Mouse (Mus musculus) forebrain, embryonic 13.5 days (tissue): ENCODE data around the gene Ctf1. TPM values are rescaled to one million over a fixed set of nuclear protein-coding genes. Genes with fewer than 3 reads are reported as not detected.
A peak's percentile ranks its signal among the peaks of the same experiment; 100 is the strongest.

ENCODE experiments used
- ATAC-seq: fragments of 200-750 bp; cut with Nextera tagmentation; 2 replicates; pipeline ENCODE4 v1.8.0; 2017
- H3K27ac ChIP-seq: fragments of 300-500 bp; sonication (generic); 2 replicates; pipeline ENCODE4 v1.5.1; 2015; ENCODE audit warnings: inconsistent platforms, mild to moderate bottlenecking, moderate library complexity
- H3K27me3 ChIP-seq: fragments of 300-500 bp; sonication (generic); 2 replicates; pipeline ENCODE4 v1.6.1; 2015; ENCODE audit warnings: mild to moderate bottlenecking, inconsistent platforms
- H3K36me3 ChIP-seq: fragments of 300-500 bp; sonication (generic); 2 replicates; pipeline ENCODE4 v1.6.1; 2015; ENCODE audit warnings: mild to moderate bottlenecking, inconsistent platforms; ENCODE audit not compliant: poor library complexity, severe bottlenecking
- H3K4me1 ChIP-seq: fragments of 300-500 bp; sonication (generic); 2 replicates; pipeline ENCODE4 v1.6.1; 2015; ENCODE audit warnings: inconsistent platforms
- H3K4me2 ChIP-seq: fragments of 300-500 bp; sonication (generic); 2 replicates; pipeline ENCODE4 v1.6.1; 2015; ENCODE audit warnings: inconsistent platforms, mild to moderate bottlenecking, moderate library complexity
- H3K4me3 ChIP-seq: fragments of 300-500 bp; sonication (generic); 2 replicates; pipeline ENCODE4 v1.5.1; 2015; ENCODE audit warnings: mild to moderate bottlenecking, inconsistent platforms
- H3K9ac ChIP-seq: fragments of 300-500 bp; sonication (generic); 2 replicates; pipeline ENCODE4 v1.6.1; 2015; ENCODE audit warnings: mild to moderate bottlenecking, inconsistent platforms
- H3K9me3 ChIP-seq: fragments of 300-500 bp; sonication (generic); replicated peaks from 2 replicates; pipeline ENCODE4 v1.6.1; 2016; ENCODE audit warnings: inconsistent platforms
- WGBS: fragments of 180-500 bp; shearing (Covaris S2); methylation state at CpG from one replicate; pipeline ENCODE4 v1.1.7; 2015; 5-methylcytosine and 5-hydroxymethylcytosine counted together
- polyA plus RNA-seq: library from polyadenylated mRNA; unstranded; fragments of >200 nt; fragmentation: Nextera tagmentation; extraction: Ambion mirVana; gene quantifications from 2 replicates; pipeline ENCODE4 v1.2.1, GENCODE M21; 2015

Ctf1 gene
- 3.8 and 4.4 TPM in 2 replicates for polyA plus RNA-seq

DNA sequence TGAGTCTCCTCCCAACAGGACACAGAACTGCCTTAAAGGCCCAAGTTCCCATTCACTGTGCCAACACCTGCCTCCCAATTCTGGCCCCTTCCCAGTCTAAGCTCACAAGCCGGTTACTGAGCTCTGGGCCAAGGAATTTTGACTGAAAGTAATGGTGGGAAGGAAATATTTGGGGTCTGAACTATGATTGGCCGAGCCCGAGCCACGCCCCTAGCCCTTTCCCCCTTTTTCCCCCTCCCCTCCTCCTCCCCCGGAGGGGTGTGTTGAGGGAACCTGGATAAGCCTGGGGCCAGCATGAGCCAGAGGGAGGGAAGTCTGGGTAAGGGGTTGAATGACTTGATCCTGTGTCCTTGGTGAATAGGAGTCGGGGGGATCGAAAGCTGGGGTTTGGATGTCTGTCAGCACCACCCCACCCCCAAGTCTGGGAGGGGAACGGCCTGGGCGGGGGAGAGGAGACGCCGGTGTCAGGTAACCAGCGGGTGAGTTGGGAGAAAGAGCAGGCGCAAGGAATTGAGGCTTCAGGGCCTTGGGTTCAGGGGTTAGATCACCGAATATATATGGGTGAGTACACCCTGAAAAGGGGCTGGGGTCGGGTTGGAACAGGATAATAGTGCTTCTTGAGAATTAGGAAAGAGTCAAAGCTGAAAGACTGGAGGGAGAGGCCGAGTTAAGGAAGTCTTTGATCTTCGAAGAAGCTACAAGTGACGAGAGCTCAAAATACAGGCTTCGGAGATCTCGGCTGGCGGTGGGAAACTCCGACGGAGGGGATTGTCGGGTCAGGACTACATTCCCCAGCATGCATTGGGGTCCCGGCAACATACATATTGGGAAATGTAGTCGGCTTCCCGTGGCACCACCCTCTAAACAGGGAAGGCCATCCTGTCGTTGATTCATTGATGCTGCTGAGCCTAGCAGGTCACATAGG is at the start of gene Ctf1:
Gene Ctf1 (plus strand): TSS at position 276 of the 925 bp plus-strand sequence.
- H3K27ac ChIP-seq, result peak within 1 kb of the TSS; percentile 88
- H3K4me2 ChIP-seq, result peak within 1 kb of the TSS; percentile 64
- peak within 1 kb of the TSS; percentile 32 for H3K4me3 ChIP-seq
- 2% methylated on average over 28 of the region's 28 CpGs for WGBS
- no peaks in the 10 kb centered on the region for H3K9me3 ChIP-seq
- peaks cover 40% of the 10 kb centered on the region for H3K4me1 ChIP-seq
- peak; percentile 63 for ATAC-seq
- H3K9ac ChIP-seq, result peak within 1 kb of the TSS; percentile 53
- no peaks in the 10 kb centered on the region for H3K36me3 ChIP-seq
- H3K27me3 ChIP-seq, result no peaks in the 10 kb centered on the region

- ATAC-seq, result no peak
- Histone ChIP-seq H3K36me3 (peaks cover 25% of the 10 kb centered on the region), H3K27ac (no peak overlapping the region), H3K4me1 (no peaks in the 10 kb centered on the region), H3K9me3 (no peaks in the 10 kb centered on the region), H3K4me3 (no peak overlapping the region), H3K4me2 (no peak overlapping the region), H3K27me3 (no peaks in the 10 kb centered on the region), H3K9ac (no peak overlapping the region)
- WGBS, result 87% methylated on average over 6 of the region's 6 CpGs
Measured at GRCm38 (mm10) chr7:127662926-127663325, 49.6 kb upstream of the Ctf1 start.

DNA sequence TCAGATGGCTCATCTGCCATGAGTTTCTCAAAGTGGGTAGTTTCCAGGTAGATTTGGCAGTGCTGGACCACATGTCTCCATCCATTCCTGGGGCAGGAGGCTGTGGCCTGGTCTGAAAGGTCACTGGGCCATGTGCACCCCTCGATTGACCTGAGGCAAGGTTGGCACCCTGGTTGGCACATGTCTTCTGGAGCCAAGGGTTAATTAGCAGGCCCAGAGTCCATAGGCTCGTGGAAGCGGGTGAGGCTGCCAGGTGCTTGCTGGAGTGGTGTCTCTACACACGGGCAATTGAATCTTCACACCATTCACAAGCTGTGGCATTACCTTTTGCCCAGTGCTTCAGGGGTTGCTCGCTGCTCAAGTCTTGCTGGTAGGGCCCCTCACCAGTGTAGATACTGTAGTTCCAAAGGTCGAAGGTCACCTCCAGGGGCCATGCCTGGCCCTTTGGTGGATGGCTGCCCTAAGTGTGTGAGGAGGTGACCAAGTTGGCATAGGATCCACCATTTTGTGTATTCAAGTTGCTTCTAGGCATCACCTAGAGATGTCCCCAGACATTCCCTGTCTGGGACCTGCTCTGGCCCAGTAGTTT is 46.4 kb upstream of the Ctf1 start:
- ATAC-seq, result no peak
- H3K9me3 ChIP-seq, result no peaks in the 10 kb centered on the region
- H3K27me3 ChIP-seq, result no peaks in the 10 kb centered on the region
- no peak overlapping the region for H3K4me2 ChIP-seq
- peaks cover 24% of the 10 kb centered on the region for H3K36me3 ChIP-seq
- H3K4me3 ChIP-seq, result no peak overlapping the region
- WGBS, result 92% methylated on average over 6 of the region's 6 CpGs
- no peak overlapping the region for H3K27ac ChIP-seq
- H3K9ac ChIP-seq, result no peak overlapping the region
- H3K4me1 ChIP-seq, result no peaks in the 10 kb centered on the region

- no peak for ATAC-seq
Measured at GRCm38 (mm10) chr7:127666679-127667078, 45.9 kb upstream of the Ctf1 start.

DNA sequence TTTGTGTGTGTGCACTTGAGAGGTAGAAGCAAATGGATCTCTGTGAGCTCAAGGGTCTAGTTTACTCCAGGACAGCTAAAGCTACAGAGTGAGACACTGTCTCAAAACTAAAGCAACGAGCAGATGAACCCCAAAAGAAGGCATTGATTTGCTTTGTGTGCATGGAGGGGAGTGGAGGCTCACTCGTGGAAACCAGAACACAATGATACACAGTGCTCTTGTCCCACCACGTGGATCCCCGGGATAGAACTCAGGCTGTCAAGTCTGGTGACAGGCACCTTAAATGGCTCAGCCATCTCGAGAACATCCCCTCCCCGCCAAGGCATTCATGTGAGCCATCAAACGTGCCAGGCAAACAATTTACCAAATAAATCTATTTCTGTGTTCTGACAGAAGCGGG is 45.4 kb upstream of the Ctf1 start:
- H3K4me2 ChIP-seq, result no peak overlapping the region
- H3K27ac ChIP-seq, result no peak overlapping the region
- no peak for ATAC-seq
- H3K4me3 ChIP-seq, result no peak overlapping the region
- peaks cover 18% of the 10 kb centered on the region for H3K36me3 ChIP-seq
- WGBS, result 82% methylated on average over 8 of the region's 8 CpGs
- H3K27me3 ChIP-seq, result no peaks in the 10 kb centered on the region
- H3K9me3 ChIP-seq, result no peaks in the 10 kb centered on the region
- no peaks in the 10 kb centered on the region for H3K4me1 ChIP-seq
- no peak overlapping the region for H3K9ac ChIP-seq

More at GRCm38 (mm10) chr7:127666679-127667078, 45.9 kb upstream of the Ctf1 start:
- H3K27me3 ChIP-seq, result no peaks in the 10 kb centered on the region
- no peak overlapping the region for H3K27ac ChIP-seq
- H3K9ac ChIP-seq, result no peak overlapping the region
- H3K4me1 ChIP-seq, result no peaks in the 10 kb centered on the region
- WGBS, result 91% methylated on average over 13 of the region's 13 CpGs
- no peaks in the 10 kb centered on the region for H3K9me3 ChIP-seq
- H3K4me3 ChIP-seq, result no peak overlapping the region
- no peak overlapping the region for H3K4me2 ChIP-seq
- H3K36me3 ChIP-seq, result peaks cover 19% of the 10 kb centered on the region

GRCm38 (mm10) chr7:127671880-127672774 is 40.4 kb upstream of the Ctf1 start:
- Histone ChIP-seq H3K4me1 (no peaks in the 10 kb centered on the region), H3K27ac (no peak overlapping the region), H3K27me3 (no peaks in the 10 kb centered on the region), H3K36me3 (no peaks in the 10 kb centered on the region), H3K4me2 (no peak overlapping the region), H3K9me3 (no peaks in the 10 kb centered on the region), H3K9ac (no peak overlapping the region), H3K4me3 (no peak overlapping the region)
- no peak for ATAC-seq
- 87% methylated on average over 11 of the region's 11 CpGs for WGBS

GRCm38 (mm10) chr7:127672776-127673175 is 39.8 kb upstream of the Ctf1 start:
- Histone ChIP-seq H3K27me3 (no peaks in the 10 kb centered on the region), H3K4me2 (no peak overlapping the region), H3K9me3 (no peaks in the 10 kb centered on the region), H3K4me3 (no peak overlapping the region), H3K4me1 (no peaks in the 10 kb centered on the region), H3K27ac (no peak overlapping the region), H3K36me3 (no peaks in the 10 kb centered on the region), H3K9ac (no peak overlapping the region)
- WGBS, result 83% methylated on average over 4 of the region's 4 CpGs
- ATAC-seq, result no peak

- Histone ChIP-seq H3K9ac (peak overlapping the region; percentile 17; the same call in 1 of the 2 replicates), H3K27ac (no peak overlapping the region), H3K36me3 (no peaks in the 10 kb centered on the region), H3K4me3 (no peak overlapping the region), H3K4me1 (no peaks in the 10 kb centered on the region), H3K9me3 (no peaks in the 10 kb centered on the region), H3K27me3 (no peaks in the 10 kb centered on the region), H3K4me2 (no peak overlapping the region)
- peak; percentile 68 for ATAC-seq
- 2% methylated on average over 5 of the region's 5 CpGs for WGBS
Measured at GRCm38 (mm10) chr7:127674977-127675376, 37.6 kb upstream of the Ctf1 start.

GRCm38 (mm10) chr7:127675391-127675811 is 37.1 kb upstream of the Ctf1 start:
- WGBS, result 79% methylated on average over 9 of the region's 9 CpGs
- no peaks in the 10 kb centered on the region for H3K9me3 ChIP-seq
- ATAC-seq, result peak; percentile 36
- no peaks in the 10 kb centered on the region for H3K4me1 ChIP-seq
- H3K27me3 ChIP-seq, result no peaks in the 10 kb centered on the region
- H3K4me3 ChIP-seq, result no peak overlapping the region
- H3K9ac ChIP-seq, result no peak overlapping the region; the same call in 1 of the 2 replicates
- H3K36me3 ChIP-seq, result no peaks in the 10 kb centered on the region
- no peak overlapping the region for H3K4me2 ChIP-seq
- no peak overlapping the region for H3K27ac ChIP-seq

DNA sequence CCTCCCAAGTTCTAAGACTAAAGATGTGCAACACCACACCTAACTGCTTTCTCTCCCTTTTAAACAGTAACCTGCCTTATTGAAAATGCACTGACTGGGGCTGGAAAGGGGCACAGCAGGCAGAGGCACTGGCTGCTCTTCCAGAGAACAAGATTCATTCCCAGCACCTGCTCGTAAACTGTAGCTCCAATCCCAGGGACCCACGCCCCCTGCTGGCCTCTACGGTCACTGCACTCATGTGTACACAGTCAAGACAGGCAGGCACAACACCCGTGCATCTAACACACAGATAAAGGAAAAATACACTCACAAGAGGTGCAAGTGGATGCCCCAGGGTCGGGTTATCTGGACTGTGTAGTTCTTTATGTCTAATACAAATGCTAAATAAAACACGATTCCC is 35.5 kb upstream of the Ctf1 start:
- 65% methylated on average over 6 of the region's 6 CpGs for WGBS
- no peak for ATAC-seq
- no peaks in the 10 kb centered on the region for H3K36me3 ChIP-seq
- no peak overlapping the region for H3K9ac ChIP-seq
- no peaks in the 10 kb centered on the region for H3K4me1 ChIP-seq
- no peak overlapping the region for H3K27ac ChIP-seq
- H3K4me3 ChIP-seq, result no peak overlapping the region
- H3K4me2 ChIP-seq, result no peak overlapping the region
- no peaks in the 10 kb centered on the region for H3K27me3 ChIP-seq
- H3K9me3 ChIP-seq, result no peaks in the 10 kb centered on the region

DNA sequence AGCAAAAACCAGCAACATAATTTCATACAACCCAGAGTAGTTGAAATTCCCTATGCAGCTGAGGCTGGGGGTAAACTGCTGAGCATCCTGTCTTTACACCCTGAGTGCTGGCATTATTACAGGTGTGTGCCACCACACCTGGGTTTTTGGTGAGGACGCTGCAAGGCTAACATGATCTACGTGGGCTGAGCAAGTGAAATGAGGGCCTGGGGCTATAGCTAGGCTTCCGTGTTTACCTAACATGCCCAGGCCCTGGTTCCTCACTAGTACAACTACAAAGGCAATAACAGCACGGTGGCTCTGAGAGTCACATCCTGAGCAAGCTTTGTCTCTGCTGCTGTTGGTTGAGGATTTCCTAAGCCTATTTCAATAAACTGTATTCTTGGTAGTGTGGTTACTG is 34.9 kb upstream of the Ctf1 start:
- H3K9me3 ChIP-seq, result no peaks in the 10 kb centered on the region
- no peak overlapping the region for H3K9ac ChIP-seq
- H3K4me1 ChIP-seq, result no peaks in the 10 kb centered on the region
- 91% methylated on average over 4 of the region's 4 CpGs for WGBS
- no peaks in the 10 kb centered on the region for H3K36me3 ChIP-seq
- no peak overlapping the region for H3K4me3 ChIP-seq
- ATAC-seq, result no peak
- no peaks in the 10 kb centered on the region for H3K27me3 ChIP-seq
- H3K4me2 ChIP-seq, result no peak overlapping the region
- H3K27ac ChIP-seq, result no peak overlapping the region

DNA sequence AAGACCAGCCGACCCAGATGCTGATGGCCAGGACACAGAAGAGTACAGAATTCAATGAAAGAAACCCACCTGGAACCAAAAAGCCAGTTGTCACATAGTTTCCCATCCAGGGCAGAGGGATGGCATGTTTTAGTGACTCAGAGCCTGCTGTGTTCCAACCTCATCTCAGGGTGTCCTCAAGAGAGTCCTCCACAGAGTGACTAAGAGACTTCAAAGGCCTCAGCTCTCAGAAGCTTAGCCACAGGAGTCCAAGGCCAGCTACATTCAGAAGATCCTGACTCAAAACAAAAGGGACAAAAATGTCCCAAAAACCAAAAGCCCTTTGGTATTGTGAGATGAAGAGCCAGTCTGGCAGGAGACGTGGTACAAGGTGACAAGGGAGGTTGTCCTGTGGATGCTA is 33.7 kb upstream of the Ctf1 start:
- H3K4me1 ChIP-seq, result no peaks in the 10 kb centered on the region
- no peaks in the 10 kb centered on the region for H3K27me3 ChIP-seq
- H3K9me3 ChIP-seq, result no peaks in the 10 kb centered on the region
- H3K4me3 ChIP-seq, result no peak overlapping the region
- no peak for ATAC-seq
- WGBS, result 55% methylated on average over 2 of the region's 2 CpGs
- no peak overlapping the region for H3K9ac ChIP-seq
- no peak overlapping the region for H3K27ac ChIP-seq
- no peaks in the 10 kb centered on the region for H3K36me3 ChIP-seq
- no peak overlapping the region for H3K4me2 ChIP-seq
